Mouse (Mus musculus) MN1 (cell line): ENCODE measurements around the gene Pcsk4.

Source experiments
- DNase-seq: peaks from one replicate; pipeline ENCODE4 v3.0.0-alpha.2; 2016; ENCODE audit warnings: low spot score

Gene Pcsk4

DNA sequence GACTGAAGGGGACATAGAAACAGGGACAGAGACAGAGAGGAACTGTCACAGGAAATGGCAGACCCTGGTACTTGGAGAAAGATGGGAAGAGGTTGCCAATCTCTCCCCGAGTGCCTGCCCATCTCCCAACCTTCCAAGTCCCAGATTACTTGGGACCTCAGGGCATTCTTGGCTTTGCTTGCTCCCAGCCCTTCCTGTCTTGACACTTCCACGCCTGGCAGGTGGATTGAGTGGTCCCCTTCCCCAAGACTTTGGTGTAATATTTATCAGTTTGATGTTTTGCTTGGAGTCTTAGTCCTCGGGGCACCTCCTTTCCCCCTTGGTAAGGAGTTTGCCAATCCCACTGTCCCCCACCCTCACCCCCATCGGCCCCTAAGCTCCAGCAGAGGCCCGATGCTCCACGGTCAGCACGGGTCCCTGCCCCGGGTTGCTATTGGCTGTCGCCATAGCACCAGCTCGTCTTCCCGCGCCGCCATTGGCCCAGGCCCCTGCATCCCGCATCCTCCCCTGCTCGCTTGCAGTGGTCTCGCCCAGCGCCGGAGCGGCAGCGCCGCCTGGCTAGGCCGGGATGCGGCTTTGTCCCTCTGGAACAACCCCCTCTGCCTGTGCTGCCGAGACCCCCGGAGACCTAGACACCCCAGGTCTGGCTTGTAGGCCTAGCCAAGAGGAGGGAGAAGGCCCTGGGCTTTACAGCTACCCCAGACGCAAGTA lies 30.6 kb downstream of the Pcsk4 start:
- peak; percentile 92 for DNase-seq

DNA sequence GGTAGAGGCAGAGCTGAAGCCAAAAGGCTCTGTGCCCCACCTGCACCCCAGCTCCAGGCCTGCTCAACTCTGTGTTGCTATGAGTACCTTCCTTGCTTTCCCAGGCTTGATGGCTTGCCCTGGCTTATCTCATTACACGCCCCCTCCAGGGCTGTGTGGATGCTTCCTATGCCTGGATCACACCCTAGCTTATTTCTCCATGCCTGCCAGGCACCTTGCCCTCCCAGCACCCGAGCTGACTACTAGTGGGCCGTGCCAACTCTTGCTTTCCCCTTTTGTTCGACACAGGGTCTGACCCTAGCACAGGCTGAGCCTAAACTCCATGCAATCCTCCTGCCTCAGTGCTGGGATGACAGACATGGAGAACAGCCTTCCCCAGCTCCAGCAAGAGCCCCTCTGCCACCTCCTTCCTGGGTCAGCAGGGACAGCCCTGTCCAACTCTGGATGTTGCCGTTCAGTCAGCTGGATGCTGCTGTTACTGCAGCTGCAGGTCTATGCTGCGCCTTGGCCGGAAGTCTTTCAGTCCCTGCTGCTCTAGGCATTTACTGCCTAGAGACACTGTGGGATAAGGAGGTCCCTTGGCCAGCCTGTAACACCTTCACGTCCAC lies 31.7 kb downstream of the Pcsk4 start:
- peak; percentile 47 for DNase-seq

DNA sequence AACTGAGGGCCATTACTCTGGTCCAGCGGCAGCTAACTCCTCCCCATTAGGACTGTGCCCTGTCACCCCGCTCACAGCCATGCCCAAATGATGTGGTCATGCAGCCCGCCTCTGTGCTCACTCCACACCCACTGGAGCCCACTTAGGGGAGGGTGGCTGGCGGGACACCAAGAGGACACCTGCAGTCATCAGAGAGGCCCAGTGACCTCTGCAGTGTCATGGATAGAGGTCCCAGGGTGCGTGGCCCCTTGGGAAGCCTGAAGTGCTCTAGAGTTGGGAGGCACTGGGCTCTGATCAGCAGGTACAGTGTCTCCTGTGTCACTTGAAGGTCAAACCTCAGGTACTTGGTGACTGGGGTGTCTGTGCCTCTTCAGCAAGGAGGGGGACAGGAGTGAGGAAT lies 32.5 kb downstream of the Pcsk4 start:
- no peak for DNase-seq

DNA sequence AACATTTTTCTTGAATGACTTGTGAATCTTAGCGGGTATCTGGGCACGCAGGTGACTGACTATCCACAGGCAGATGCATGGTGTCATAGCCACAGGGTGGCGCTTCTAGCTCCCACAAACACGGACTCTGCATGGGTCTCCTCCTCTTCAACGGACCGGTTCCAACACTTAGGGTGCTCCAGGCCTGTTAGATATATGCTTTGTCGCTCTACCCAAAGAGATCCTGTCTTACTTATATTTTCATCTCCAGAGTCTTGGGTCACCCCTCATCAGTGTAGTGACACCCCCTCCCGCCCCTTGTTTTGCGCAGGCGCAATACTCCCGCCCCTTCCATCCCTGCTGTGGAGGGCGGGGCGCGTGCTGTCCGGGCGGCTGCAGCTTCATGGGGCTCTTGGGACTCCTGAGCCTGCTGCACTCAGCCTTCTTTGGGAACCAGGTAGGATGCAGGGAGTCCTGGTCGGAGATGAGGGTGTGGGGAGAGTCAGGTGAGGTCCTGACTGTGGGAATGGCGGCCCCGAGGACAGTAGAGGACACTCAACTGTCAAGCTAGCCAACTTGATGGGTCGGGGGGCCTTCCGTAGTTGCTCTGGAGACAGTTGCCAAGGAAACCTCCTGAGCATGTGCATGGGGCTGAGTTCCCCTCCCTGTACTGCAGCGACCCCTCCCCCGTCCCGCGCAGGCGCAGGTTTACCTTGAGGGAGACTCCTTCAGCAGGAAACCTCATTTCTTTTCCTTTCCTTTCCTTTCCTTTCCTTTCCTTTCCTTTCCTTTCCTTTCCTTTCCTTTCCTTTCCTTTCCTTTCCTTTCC lies 33.5 kb downstream of the Pcsk4 start, which contains the start of gene Apc2:
Gene Apc2, plus strand, starts transcription at position 360 of the 808 bp plus-strand sequence.
- DNase-seq, result peak; percentile 74

DNA sequence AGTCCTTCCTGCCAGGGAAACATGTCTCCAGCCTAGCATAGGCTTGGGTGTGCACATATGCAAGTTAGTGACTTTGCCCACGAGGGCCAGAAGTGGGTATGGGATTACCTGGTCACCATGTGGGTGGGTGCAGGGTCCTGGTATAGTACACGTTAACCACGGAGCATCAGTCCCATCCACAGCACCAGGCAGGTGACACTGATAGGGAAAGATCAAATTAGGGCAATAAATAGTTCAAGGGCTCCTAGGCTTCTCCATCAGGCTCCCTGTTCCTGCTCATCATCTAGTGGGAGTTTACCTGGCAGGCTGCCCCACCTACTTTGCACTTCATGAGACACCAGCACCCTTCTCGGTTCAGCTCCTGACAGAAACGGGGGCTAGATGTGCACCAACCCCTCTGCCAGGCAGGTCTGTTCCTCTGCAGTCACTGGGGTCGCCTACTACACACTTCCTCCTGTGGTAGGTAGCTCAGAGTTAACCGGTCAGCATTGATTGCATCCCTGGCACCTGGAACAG lies 34.5 kb downstream of the Pcsk4 start:
- no peak for DNase-seq

DNA sequence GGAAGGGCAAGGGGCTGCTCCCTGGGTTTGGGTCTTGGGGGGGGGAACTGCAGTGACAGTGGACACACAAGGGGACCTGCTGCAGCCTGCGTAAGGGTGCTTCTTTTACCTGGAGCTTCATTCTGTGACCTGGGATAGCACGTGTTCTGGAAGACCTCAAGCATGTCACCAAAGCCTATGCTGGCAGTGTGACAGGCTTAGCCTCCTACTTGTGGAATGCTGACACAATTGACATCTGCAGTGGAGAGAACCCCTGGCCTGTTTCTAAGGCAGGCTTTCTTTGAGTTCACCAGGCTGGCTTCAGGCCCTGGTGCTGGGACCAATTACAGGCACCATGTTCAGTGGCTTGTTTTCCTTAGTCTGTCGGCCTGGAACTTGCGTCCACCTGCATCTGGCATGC lies 35.0 kb downstream of the Pcsk4 start:
- peak; percentile 47 for DNase-seq

DNA sequence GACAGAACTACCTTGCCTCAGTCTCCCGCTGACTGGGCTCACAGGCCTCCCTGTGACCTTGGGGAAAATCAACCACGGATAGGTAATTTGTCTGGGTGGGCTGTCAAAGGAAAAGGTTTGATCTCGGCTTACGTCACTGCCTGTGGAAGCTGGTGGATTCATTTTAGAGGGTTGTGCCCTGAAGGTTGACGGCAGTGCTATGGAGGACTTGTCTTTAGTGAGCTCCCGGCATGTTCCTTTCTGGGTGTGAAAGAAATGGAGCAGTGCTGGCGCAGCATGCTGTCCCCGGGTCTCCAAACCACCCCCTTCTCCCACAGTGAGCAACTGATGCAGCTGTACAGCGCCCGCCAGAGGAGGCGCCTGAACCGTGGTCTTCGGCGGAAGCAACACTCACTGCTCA lies 36.0 kb downstream of the Pcsk4 start:
- DNase-seq, result peak; percentile 49

DNA sequence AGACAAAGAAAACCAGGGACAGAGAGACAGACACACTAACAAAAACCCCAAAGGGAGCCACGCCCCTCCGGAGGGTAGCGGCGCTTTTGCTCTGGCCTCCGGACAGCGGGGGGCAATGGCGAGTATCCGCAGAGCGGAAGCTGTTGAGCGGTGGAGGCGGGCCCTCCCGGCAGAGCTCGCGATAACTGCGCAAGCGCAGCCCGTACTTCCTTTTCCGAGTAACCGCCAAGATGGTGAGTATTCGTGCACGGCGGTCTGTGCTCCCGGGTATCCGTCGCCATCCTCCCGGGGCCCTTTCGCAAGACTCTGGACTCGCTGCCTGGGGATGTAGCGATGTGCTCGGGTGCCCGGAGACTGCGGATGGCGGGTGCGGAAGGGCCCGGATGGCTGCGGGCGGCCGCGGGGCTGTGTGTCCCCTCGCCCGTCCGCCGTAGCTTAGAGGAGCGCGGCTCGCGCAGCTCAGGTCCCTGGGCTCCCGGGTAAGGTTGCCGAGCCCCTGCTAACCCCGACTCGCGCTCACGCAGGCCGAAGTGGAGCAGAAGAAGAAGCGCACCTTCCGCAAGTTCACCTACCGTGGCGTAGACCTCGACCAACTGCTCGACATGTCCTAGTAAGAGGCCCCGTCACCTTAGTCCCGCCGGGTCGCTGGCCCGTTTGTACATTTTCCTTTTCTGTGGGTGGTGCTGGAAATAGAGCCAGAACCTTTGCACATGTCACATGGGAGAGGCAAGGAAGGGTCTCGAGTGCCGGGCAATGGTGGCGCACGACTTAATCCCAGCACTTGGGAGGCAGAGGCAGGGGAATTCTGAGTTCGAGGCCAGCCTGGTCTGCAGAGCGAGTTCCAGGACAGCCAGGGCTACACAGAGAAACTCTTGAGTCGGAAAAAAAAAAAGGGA lies 36.8 kb downstream of the Pcsk4 start, which contains the start of gene Rps15:
Gene Rps15, plus strand, starts transcription at position 203 of the 896 bp plus-strand sequence.
- DNase-seq, result peak; percentile 97

DNA sequence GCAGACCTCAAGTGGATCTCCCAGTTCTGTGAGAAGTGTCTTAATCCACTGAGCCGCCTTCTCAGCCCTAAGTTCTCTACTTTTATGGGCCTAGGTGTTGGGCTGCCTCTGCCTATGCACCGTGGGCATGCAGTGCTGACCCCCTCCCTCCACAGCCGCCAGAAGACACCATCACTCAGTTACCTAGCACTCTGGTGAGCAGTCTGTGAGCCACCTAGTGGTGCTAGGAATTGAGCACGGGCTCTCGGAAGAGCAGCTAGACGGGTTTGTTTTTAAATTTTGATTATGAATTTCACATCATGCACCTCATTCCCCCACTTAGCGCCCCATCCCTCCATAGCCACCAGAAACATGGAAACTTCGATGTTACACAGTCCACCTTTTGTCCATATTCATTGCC lies 40.6 kb downstream of the Pcsk4 start:
- no peak for DNase-seq

DNA sequence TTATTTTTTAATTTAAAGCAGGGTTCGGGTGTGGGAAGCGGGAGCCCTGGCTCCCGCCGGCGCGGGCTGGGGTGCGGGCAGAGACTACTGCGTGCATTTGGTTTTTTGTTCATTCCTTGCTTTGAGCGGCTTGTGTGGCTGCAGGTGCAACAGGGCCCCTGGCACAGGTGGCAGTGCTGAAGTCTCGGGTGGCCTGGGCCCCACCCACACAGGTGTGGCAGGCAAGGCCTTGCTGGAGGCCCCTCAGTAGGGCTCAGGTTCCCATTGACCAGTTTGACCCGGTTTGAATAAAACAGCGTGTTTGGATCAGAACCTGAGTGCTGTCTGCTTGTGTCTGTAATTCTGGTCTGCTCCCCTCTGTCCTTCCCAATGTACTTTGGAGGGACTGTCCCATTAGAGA lies 41.2 kb downstream of the Pcsk4 start:
- no peak for DNase-seq

DNA sequence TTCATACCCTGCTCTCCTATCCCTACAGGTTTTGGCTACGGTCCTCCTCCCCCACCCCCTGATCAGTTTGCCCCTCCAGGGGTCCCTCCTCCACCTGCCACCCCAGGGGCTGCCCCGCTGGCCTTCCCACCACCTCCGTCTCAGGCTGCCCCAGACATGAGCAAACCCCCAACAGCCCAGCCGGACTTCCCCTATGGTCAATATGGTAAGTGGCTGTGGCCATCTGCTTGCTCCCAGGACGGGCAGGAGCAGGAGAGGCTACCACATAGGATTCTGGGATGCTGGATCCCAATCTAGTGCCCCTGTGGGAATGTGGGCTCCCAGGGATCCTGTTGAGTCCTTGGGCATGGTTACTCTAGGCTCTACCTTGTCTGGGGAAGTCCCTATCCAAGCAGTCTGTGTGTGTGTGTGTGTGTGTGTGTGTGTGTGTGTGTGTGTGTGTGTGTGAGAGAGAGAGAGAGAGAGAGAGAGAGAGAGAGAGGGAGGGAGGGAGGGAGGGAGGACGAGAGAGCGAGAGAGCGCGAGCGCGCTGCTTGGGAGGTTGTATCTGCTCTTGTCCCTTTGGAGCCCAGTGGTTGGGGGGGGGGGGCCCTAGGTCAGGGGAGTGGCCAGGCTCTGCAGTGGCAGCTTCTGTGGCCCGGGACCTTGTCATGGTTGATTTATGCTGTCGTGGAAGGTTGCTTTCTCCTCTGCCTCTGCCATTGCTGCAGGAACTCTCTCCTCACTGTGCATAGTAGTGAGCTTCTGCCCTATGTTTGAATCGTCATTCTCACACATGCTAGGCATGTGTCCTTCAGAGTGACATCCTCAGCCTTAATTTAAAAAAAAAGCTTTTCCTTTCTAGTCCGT lies 43.9 kb downstream of the Pcsk4 start:
- peak; percentile 51 for DNase-seq

DNA sequence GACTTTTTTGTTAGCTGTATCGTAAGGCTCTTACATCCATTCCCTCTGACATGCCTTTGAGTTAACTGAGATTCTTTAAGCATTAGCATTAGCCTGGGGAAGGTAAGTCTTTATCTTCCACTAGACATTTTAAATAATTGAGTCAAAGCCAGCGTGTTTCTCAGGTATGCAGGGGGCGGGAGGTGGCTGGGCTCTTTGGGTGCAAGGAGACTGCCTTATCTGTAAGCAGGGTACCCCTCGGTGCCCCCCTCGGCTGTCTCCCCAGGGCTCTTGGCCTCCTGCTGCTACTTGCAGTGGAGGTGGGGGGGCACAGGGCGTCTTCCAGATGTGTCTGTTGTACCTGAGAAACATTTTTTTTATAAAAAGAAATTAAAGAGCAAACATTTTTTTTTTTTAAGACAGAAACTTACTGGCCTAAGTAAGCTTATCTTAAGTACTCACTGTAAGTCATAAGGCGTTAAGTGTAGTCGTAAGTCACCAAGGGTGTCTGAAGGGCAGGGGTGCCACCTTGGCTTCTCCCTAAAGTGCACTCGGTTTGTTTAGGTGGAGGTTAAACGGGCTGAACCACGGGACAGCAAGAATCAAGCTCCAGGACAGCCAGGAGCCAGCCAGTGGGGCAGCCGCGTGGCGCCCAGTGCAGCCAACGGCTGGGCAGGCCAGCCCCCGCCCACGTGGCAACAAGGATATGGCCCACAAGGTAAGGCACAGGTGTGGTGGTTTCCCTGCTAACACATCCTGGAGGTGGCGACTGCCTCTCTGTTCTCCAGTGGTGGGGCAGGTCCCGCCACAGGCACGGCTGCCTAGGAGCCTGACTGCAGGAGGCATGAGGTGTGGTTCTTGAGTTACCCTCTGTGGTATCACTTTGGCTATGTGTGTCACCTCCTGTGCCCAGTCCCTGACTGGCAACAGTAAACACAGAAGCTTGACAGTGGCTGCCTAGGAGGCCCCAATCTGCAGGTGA lies 46.5 kb downstream of the Pcsk4 start:
- no peak for DNase-seq

DNA sequence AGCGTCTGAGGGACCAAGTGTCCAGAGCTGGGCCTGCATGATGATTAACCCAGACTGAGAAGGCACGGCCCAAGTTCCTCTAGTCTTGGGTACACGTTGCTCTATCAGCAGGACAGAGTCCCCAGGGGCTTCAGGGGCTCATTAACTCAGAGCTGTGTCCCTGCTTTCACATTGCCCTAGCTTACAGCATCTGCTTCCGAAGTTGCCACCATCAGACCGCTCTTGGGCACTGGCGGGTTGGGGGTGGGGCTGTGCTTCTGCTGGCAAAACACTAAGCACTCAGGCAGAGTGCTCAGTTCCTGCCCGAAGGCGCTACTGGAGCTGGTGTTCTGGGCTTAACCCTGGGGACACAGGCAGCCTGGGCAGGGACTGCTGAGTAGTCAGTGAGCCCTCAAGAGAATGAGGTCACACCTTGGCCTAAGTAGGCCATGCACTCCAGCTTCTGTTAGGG lies 47.4 kb downstream of the Pcsk4 start:
- peak; percentile 92 for DNase-seq

DNA sequence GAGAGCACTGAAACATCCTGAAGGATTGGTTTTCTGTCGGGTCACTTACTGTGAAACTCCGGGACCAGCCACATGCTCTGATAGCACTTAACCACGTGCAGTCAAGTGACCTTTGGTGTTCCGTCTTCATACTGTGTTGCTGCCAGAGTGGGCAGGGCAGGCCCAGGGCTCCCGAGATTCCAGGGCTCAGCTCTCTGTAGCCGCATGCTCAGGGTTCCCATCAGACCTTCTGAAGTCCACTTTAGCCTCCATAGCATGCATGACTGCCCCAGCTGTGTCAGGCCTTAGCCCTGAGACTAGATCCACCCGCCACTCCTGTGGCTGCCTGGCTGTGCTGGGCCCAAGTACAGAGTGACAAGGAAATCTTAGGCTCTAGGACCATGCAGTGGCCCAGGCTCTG lies 48.0 kb downstream of the Pcsk4 start:
- no peak for DNase-seq

DNA sequence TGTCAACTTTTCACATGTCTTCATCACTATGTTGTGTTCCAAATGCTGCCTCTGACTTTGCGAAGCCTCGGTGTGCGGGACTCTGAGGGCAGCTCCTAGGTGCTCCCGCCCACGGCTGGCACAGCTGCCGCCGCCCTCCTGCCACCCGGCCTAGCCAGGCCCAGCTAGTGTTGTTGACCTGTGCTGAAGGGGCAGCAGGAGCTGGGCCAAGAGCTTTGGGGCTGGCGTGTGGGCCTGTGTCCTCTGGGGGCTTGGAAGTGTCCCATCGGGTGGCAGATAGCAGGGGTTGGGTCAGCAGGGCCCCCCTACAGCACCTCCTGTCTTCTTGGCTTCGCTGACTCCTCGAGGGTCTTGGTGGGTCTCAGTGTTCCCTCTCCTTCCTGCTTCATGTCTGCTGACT lies 50.0 kb downstream of the Pcsk4 start:
- no peak for DNase-seq

DNA sequence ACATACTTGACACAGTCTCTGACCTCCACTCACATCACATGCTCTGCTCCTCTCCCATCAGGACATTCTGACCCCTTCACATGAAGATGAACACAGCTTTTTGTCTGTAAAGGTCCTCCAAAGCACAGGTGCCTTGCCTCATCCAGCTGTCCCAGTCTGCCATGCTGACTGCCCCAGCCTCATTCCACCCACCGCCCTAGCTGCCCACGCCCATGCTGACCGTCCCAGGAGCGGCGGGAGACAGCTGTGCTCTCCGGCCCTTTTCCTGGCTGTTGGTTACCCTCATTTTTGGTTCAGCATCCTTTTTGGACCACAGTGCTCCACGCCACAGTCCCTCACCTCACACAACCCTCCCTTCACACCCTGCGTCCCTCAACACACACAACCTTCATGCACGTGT lies 50.9 kb downstream of the Pcsk4 start:
- no peak for DNase-seq

DNA sequence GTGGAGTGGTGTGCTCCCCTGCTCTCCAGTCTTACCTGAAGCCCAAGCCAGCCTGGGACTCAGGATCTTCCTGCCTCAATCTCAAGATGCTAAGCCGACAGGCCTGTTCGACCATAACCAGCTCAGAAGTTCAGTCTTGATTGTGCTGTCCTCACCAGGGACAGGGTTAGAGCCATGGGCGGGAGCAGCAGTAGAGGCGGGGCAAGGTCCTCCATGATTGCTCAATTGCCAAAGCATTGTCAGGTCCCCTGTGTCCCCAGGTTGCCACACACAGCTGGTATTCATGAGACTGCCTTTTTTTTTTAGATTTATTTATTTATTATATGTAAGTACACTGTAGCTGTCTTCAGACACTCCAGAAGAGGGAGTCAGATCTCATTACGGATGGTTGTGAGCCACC lies 53.1 kb downstream of the Pcsk4 start:
- DNase-seq, result no peak

DNA sequence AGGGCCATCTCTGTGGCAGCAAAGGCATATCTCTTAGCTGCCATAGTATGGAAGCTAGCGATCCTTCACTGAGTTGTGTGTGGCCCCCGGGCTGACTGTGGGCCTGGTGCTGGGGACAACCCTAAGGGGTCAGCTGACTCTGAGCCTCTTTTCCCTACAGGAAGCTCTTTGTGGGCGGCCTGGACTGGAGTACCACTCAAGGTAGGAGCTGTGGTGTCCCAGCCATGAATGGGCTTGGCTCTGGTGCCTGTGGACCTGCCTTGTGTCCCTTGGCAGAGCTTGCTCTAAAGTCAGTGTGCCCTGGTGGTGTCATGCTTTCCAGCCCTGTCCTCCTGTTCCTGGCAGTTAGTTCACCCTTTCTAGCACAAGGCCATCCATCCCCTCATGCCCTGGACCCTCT lies 55.5 kb downstream of the Pcsk4 start:
- DNase-seq, result no peak

DNA sequence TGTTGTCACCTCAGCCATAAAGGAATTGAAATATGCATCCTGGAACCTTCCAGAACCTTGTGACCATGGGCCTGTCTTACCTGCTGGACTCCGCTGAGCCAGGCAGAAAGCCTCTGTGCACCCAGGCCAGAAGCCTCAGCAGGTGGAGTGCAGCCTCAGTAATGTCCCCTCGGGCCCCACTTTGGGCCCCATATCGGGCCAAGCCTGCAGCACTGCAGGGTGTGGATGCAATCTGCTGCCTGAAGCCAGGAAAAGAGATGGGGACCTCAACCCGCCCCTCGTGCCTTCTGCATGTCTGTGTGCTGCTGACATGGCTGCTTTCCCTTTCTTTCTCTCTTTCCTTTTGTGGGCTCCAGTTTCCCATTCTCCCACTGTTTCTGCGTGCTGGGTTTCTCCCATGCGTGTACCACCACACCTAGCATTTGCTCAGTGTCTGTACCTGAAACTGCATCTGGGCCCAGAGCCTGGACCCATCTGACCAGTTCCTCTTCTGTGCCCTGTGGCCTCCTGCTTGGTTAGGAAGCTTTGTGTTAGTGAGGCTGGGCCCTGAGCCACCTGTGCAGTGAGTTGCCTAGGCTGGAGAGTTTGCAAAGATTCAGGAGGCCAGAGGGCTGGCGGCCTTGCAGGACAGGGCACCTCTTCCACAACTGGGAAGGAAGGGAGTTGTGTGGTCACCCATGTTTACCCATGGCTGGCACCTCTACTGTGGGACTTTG lies 57.3 kb downstream of the Pcsk4 start:
- DNase-seq, result no peak
